Mouse (Mus musculus) hindbrain, embryonic 10.5 days (tissue): ENCODE results near the gene Kif5c. TPM values are rescaled to one million over a fixed set of nuclear protein-coding genes. Genes with fewer than 3 reads are reported as not detected.

Experiments
- DNase-seq: peaks from one replicate; pipeline ENCODE4 v3.0.0-alpha.2; 2017; ENCODE audit warnings: low spot score
- H3K27ac ChIP-seq: fragments of 300-500 bp; sonication (generic); 2 replicates; pipeline ENCODE4 v1.5.1; 2016; ENCODE audit warnings: mild to moderate bottlenecking, moderate library complexity
- H3K27me3 ChIP-seq: fragments of 300-500 bp; sonication (generic); 2 replicates; pipeline ENCODE4 v1.6.1; 2016; ENCODE audit warnings: mild to moderate bottlenecking; ENCODE audit not compliant: poor library complexity, insufficient read depth, severe bottlenecking
- H3K36me3 ChIP-seq: fragments of 300-500 bp; sonication (generic); 2 replicates; pipeline ENCODE4 v1.6.1; 2016; ENCODE audit warnings: mild to moderate bottlenecking, moderate library complexity
- H3K4me1 ChIP-seq: fragments of 300-500 bp; sonication (generic); replicated peaks from 2 replicates; pipeline ENCODE4 v1.6.1; 2016; ENCODE audit warnings: mild to moderate bottlenecking
- H3K4me3 ChIP-seq: fragments of 300-500 bp; sonication (generic); 2 replicates; pipeline ENCODE4 v1.5.1; 2016; ENCODE audit warnings: mild to moderate bottlenecking, moderate library complexity
- H3K9me3 ChIP-seq: fragments of 300-500 bp; sonication (generic); 2 replicates; pipeline ENCODE4 v1.6.1; 2016; ENCODE audit warnings: mild to moderate bottlenecking, moderate library complexity
- WGBS: fragments of 180-500 bp; shearing (Covaris S2); methylation state at CpG from one replicate; pipeline ENCODE4 v1.1.7; 2016; 5-methylcytosine and 5-hydroxymethylcytosine counted together
- polyA plus RNA-seq: library from polyadenylated mRNA; unstranded; fragments of >200 nt; fragmentation: Nextera tagmentation; extraction: Ambion mirVana; gene quantifications from 2 replicates; pipeline ENCODE4 v1.2.1, GENCODE M21; 2016

Gene Kif5c
- polyA plus RNA-seq, 1 experiment from 2014 or later, result 67.6 TPM

DNA sequence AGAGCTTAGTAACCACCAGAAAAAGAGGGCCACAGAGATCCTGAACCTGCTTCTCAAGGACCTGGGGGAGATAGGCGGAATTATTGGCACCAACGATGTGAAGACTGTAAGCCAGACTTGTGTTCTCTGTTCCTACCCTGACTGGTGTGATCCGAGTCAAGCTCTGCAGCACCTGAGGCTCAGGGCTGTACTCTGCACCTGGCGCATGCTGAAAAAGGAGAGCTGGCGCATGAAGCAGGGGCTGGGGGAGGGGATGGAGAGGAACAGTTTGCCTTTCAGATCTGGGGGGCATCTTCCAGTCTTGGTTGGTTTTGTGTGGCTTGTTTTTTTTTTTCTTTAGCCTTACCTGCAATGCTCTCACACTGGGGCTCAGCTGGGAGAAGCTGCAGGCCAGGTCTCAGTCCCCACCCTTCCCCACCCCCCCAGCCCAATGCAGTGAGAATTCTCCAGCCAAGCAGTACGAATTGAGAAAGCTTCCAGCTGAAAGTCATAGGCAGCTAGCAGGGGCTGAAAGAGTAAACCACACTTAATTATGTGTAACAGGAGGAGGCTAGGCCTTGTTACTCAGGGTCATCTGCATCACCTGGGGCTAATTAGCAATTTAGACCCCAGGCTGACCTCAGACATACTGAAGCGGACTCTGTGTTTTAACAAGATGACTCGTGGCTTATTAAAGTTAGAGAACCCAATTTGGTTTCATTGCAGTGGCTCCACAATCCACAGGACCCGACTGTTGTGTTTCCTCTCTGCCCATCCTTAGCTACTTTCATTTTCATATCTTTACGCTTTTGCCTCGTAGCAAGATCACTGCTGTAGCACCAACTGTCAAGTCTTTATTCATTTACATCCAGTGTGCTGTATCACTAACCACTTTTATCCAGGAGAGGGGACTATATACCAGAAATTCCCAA is 113.9 kb downstream of the Kif5c start:
- Histone ChIP-seq H3K27ac (peak overlapping the region; percentile 35; the same call in 1 of the 2 replicates), H3K4me1 (peaks cover 16% of the 10 kb centered on the region; the same call in 1 of the 2 replicates), H3K27me3 (no peaks in the 10 kb centered on the region), H3K4me3 (no peak overlapping the region), H3K36me3 (peaks cover 91% of the 10 kb centered on the region), H3K9me3 (no peaks in the 10 kb centered on the region)
- 59% methylated on average over 11 of the region's 11 CpGs for WGBS
- peak; percentile 22 for DNase-seq

GRCm38 (mm10) chr2:49733656-49734008 is 114.5 kb downstream of the Kif5c start:
- no peaks in the 10 kb centered on the region for H3K27me3 ChIP-seq
- H3K36me3 ChIP-seq, result peaks cover 91% of the 10 kb centered on the region
- peak overlapping the region; percentile 35; the same call in 1 of the 2 replicates for H3K27ac ChIP-seq
- no peaks in the 10 kb centered on the region for H3K9me3 ChIP-seq
- peaks cover 16% of the 10 kb centered on the region; the same call in 1 of the 2 replicates for H3K4me1 ChIP-seq
- 58% methylated on average over 7 of the region's 7 CpGs for WGBS
- no peak for DNase-seq
- no peak overlapping the region for H3K4me3 ChIP-seq

DNA sequence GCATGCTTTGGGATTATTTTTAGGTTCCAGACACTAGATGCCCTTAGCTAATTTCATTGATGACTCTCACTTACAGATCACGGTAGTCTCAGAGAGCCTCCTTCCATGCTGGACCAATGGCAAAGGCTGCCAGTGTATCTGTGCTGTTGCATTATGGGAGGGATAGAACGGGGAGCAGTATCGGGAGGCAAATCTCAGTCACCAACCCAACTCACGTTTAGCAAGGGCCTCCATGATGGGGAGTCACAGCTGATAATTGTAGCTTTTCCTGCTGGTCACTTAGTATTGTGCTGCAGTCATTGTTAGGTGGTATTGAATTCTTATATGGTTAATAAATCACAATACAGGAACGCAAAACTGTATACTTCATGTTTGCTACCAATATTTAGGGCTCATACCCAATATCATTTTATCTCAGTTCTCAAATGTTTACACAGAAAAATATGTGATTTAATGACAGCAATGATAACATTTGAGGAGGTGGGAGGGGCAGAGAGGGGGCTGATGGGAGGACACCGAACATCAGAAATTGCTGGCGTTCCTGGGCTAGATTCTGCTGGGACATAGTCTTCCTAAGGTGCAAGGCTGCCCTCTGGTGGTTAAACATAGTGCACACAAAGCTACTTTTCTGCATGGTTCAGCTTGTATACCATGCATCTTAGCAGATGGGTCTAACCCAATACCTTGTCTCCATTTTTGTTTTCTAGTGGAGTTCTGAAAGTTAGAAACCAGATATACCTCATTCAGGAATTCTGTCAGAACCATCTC is 115.1 kb downstream of the Kif5c start:
- H3K27me3 ChIP-seq, result no peaks in the 10 kb centered on the region
- DNase-seq, result peak; percentile 60
- H3K4me3 ChIP-seq, result no peak overlapping the region
- 61% methylated on average over 7 of the region's 7 CpGs for WGBS
- H3K27ac ChIP-seq, result no peak overlapping the region
- H3K4me1 ChIP-seq, result peaks cover 16% of the 10 kb centered on the region; the same call in 1 of the 2 replicates
- no peaks in the 10 kb centered on the region for H3K9me3 ChIP-seq
- peaks cover 91% of the 10 kb centered on the region for H3K36me3 ChIP-seq

DNA sequence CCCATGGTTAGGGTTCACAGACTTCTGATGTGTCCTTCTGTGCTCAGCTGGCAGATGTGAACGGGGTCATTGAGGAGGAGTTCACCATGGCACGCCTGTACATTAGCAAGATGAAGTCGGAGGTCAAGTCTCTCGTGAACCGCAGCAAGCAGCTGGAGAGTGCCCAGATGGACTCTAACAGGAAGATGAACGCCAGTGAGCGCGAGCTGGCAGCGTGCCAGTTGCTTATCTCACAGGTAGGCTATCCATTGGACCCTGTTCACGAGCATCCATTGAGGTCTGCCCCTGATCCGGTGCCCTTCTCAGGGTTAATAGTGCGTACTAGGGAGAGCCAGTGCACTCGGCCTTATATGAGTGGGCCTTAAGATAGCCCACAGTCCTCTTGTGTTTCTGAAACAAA is 116.3 kb downstream of the Kif5c start:
- peaks cover 88% of the 10 kb centered on the region for H3K36me3 ChIP-seq
- peaks cover 16% of the 10 kb centered on the region; the same call in 1 of the 2 replicates for H3K4me1 ChIP-seq
- no peak overlapping the region for H3K4me3 ChIP-seq
- 94% methylated on average over 13 of the region's 13 CpGs for WGBS
- H3K27ac ChIP-seq, result no peak overlapping the region
- no peak for DNase-seq
- no peaks in the 10 kb centered on the region for H3K27me3 ChIP-seq
- no peaks in the 10 kb centered on the region for H3K9me3 ChIP-seq

DNA sequence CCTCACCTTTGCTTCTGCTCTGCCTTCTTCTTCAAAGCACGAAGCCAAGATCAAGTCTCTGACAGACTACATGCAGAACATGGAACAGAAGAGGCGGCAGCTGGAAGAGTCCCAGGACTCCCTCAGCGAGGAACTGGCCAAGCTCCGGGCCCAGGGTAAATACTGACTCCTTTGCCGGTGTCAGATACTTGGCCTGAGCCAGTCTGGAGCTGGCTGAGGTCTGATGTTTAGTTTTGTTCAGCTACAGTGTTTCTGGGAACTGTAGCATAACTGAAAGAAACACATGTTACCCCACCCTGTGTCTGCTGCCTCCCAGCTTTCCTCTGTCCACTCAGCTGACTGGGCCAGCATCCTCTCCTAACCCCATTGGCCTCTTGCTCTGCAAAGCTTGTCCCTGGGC is 119.9 kb downstream of the Kif5c start:
- DNase-seq, result no peak
- Histone ChIP-seq H3K4me3 (no peak overlapping the region), H3K36me3 (peaks cover 88% of the 10 kb centered on the region), H3K27me3 (no peaks in the 10 kb centered on the region), H3K4me1 (peaks cover 25% of the 10 kb centered on the region), H3K27ac (no peak overlapping the region), H3K9me3 (no peaks in the 10 kb centered on the region)
- 92% methylated on average over 5 of the region's 5 CpGs for WGBS

DNA sequence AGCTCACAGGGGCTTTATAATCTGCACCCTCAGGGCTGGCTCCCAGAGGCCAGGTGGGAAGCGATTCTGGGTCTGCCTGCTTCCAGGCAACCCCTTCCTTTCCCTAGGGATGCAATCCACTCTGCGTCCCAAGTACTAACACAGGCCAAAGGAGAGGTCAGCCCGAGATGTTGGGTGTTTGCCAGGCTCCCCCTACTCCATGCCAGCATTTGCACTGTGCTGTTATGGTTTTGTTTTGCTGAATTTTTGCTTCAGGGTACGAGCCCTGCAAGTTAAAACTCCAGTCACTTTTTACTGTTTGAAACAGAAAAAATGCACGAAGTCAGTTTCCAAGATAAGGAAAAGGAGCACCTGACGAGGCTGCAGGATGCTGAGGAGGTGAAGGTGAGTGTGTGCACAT is 121.9 kb downstream of the Kif5c start:
- DNase-seq, result no peak
- 74% methylated on average over 6 of the region's 6 CpGs for WGBS
- peaks cover 39% of the 10 kb centered on the region for H3K4me1 ChIP-seq
- H3K9me3 ChIP-seq, result no peaks in the 10 kb centered on the region
- H3K27me3 ChIP-seq, result no peaks in the 10 kb centered on the region
- H3K4me3 ChIP-seq, result no peak overlapping the region
- no peak overlapping the region for H3K27ac ChIP-seq
- peaks cover 93% of the 10 kb centered on the region for H3K36me3 ChIP-seq

DNA sequence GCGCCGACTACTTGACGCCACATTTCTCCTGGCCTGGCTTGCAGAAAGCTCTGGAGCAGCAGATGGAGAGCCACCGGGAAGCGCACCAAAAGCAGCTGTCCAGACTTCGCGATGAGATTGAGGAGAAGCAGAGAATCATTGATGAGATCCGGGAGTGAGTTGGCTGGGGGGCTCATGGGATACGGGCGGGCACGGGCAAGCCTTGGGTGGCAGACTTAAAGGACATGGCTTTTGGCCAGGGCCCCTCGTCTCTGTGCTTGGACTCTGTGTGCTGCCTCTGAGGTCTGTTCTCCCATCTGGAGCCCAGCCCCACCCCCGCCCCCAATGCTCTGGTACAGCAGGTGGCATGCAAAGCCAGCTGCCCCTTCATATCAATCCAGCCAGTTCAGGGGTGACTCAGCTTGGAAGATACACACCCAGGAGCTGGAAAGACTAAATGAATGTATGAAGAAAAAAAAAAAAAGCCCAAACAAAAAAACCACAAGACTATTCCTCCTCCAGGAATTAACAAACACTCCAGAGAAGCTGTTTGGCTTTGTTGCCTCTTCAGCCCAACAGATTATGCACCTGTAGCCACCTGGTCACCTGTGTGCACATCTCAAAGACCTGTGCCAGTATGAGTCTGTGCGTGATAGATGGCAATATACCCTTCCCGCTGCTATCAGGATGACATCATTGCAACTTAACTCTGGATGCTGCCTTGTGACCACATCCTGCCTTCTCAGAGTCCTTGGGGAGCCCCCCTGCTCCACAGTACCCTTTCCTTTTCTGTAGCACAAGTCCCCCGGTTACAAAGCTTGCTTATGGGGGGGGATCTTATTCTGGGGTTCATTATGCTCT is 123.0 kb downstream of the Kif5c start:
- H3K4me3 ChIP-seq, result no peak overlapping the region
- H3K36me3 ChIP-seq, result peaks cover 94% of the 10 kb centered on the region
- H3K4me1 ChIP-seq, result peaks cover 39% of the 10 kb centered on the region
- no peak for DNase-seq
- H3K27me3 ChIP-seq, result no peaks in the 10 kb centered on the region
- no peaks in the 10 kb centered on the region for H3K9me3 ChIP-seq
- WGBS, result 84% methylated on average over 16 of the region's 16 CpGs
- peak overlapping the region; percentile 23; the same call in 1 of the 2 replicates for H3K27ac ChIP-seq

DNA sequence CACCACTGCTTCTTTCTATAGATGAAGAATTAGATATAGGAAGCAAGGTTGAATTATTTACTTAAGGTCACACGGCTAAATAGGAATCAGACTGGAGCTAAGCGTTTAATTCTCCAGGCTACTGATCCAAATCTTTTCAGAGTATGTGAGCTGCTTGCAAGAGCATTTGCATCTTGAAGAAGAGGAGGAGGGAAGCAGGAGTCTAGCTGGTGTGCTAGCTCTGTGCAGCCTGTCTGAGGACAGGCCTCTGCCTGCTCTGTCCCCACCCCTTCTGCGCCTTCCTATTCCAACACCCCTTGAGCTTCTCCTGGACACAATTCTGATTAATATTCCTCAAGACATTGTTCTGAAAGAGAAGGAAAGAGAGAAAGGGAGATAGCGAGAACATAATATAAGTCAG is 123.8 kb downstream of the Kif5c start:
- WGBS, result 86% methylated on average over 4 of the region's 4 CpGs
- Histone ChIP-seq H3K27me3 (no peaks in the 10 kb centered on the region), H3K27ac (no peak overlapping the region), H3K9me3 (no peaks in the 10 kb centered on the region), H3K36me3 (peaks cover 97% of the 10 kb centered on the region), H3K4me1 (peaks cover 39% of the 10 kb centered on the region), H3K4me3 (no peak overlapping the region)
- DNase-seq, result no peak

GRCm38 (mm10) chr2:49743775-49744174 is 124.7 kb downstream of the Kif5c start:
- 77% methylated on average over 6 of the region's 6 CpGs for WGBS
- Histone ChIP-seq H3K36me3 (peaks cover 95% of the 10 kb centered on the region), H3K27ac (no peak overlapping the region)

DNA sequence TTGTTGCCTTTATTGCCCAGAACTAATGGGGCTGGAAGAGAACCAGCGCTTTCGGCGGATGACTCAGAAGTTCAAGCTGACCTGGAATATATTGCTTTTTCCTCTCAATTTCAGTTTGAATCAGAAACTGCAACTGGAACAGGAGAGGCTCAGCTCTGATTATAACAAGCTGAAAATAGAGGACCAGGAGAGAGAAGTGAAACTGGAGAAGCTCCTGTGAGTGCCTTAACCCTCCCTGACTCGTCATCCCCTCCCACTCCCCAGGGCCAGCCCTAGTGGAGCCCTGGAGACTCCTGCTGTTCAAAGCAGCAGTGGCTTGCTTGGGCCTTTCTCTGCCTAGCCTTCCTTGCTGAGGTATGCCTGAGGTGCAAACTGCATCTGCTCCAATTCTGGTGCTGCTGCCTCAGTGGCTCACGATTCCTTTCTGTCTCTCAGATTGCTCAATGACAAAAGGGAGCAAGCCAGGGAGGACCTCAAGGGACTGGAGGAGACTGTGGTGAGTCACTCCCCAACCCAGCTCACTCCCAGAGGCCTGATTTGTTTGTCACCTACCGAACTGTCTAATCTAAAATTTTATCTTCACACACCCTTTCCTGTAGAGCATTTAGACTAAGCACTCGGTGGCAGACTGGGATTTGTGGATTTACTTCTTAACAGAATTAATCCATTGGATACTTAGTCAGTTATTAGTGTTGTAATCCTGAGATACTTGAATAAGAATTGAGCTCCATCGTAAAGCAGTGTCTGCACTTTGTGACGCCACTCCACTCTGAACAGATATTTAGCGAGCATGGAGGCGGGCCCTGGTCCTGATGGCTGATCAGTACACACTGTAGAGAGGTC is 125.4 kb downstream of the Kif5c start:
- no peak overlapping the region; the same call in 1 of the 2 replicates for H3K27ac ChIP-seq
- H3K4me1 ChIP-seq, result peaks cover 39% of the 10 kb centered on the region
- H3K4me3 ChIP-seq, result no peak overlapping the region
- no peak for DNase-seq
- H3K9me3 ChIP-seq, result no peaks in the 10 kb centered on the region
- peaks cover 95% of the 10 kb centered on the region for H3K36me3 ChIP-seq
- no peaks in the 10 kb centered on the region for H3K27me3 ChIP-seq
- WGBS, result 71% methylated on average over 11 of the region's 11 CpGs

More at GRCm38 (mm10) chr2:49743775-49744174, 124.7 kb downstream of the Kif5c start:
- Histone ChIP-seq H3K27me3 (no peaks in the 10 kb centered on the region), H3K4me1 (peaks cover 39% of the 10 kb centered on the region), H3K4me3 (no peak overlapping the region), H3K9me3 (no peaks in the 10 kb centered on the region)
- DNase-seq, result no peak

GRCm38 (mm10) chr2:49745094-49745781 is 126.1 kb downstream of the Kif5c start:
- Histone ChIP-seq H3K36me3 (peaks cover 98% of the 10 kb centered on the region), H3K27me3 (no peaks in the 10 kb centered on the region), H3K4me1 (peaks cover 39% of the 10 kb centered on the region), H3K4me3 (no peak overlapping the region), H3K9me3 (no peaks in the 10 kb centered on the region), H3K27ac (no peak overlapping the region; the same call in 1 of the 2 replicates)
- no peak for DNase-seq
- WGBS, result 72% methylated on average over 14 of the region's 14 CpGs
